Comparison of ENCODE assay signal across 26 mouse cellular contexts in the genomic region with DNA sequence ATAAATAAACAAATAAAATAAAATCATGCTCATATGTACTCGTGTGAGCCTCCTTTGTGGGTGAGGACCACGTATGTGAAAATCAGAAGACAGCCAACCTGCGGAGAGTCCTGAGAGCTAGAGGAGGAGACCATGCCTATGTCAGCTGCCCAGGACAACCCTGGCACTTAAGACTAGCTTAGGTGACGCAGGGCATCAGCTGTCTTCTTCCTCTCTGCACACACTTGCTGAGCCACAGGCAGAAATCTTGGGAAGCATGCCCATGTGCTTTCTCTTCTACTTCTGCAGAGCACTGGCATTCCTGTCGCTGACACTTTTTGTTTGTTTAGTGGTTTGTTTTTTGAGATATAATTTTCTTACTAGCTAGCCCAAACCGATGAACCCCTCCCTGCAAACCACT. TPM values are rescaled to one million over a fixed set of nuclear protein-coding genes. Genes with fewer than 3 reads are reported as not detected.
DNase-seq lines count a peak whose midpoint lies in the region; ATAC-seq lines count a peak whose summit lies in the region.
"Had no signal": no experiment of that assay in that cellular context is flagged by ENCODE, and none has a peak within 500 bp of the region (broad histone marks: within the 10 kb centered on the region; RNA-seq: fewer than 3 reads in every experiment).

No protein-coding gene starts in this region.

- H3K4me2 ChIP-seq in heart, embryonic 13.5 days = no peak overlapping the region
- no peak overlapping the region for H3K4me2 ChIP-seq in forebrain, embryonic 11.5 days (ENCODE audit: low read depth, low read length, severe bottlenecking)
- H3K4me2 ChIP-seq: embryonic facial prominence, embryonic 12.5 days; embryonic facial prominence, embryonic 15.5 days; forebrain, embryonic 12.5 days; forebrain, embryonic 15.5 days; heart, embryonic 11.5 days; hindbrain, embryonic 14.5 days had no signal

- H3K27me3 ChIP-seq in heart, embryonic 13.5 days (replicated peaks) = no peaks in the 10 kb centered on the region
- H3K27me3 ChIP-seq in forebrain, embryonic 11.5 days (ENCODE audit: control insufficient read depth, insufficient read depth, low read length) = no peaks in the 10 kb centered on the region
- H3K27me3 ChIP-seq: embryonic facial prominence, embryonic 12.5 days; embryonic facial prominence, embryonic 15.5 days; forebrain, embryonic 12.5 days; forebrain, embryonic 15.5 days had no signal

- peaks cover 93% of the 10 kb centered on the region for H3K4me1 ChIP-seq in heart, embryonic 13.5 days
- peaks cover 14% of the 10 kb centered on the region; the same call in 1 of the 2 replicates for H3K4me1 ChIP-seq in forebrain, embryonic 11.5 days (replicated peaks; ENCODE audit: control insufficient read depth, insufficient read depth, low read length)

- intact Hi-C loops in gastrocnemius, postnatal 36 days (cut with DNase I) = no loop called here
- intact Hi-C loops in heart, postnatal 36 days (cut with DNase I) = no loop called here
- intact Hi-C loops in heart, postnatal 14 days (cut with DNase I) = no loop called here

- DNase-seq in gastrocnemius, adult 18-20 months (ENCODE audit: low spot score) = peak; percentile 62
- DNase-seq in gastrocnemius, postnatal 36 days = no peak
- DNase-seq in heart, adult 11 months = peak; percentile 89
- DNase-seq in heart, postnatal 36 days = no peak
- DNase-seq in heart, postnatal 14 days = no peak
- no peak for DNase-seq in forebrain, embryonic 11.5 days (ENCODE audit: low spot score)
- DNase-seq: adrenal gland, adult 2 months; adrenal gland, postnatal 14 days; cerebellum, adult 11 months; cerebellum, adult 2 months; cerebellum, adult 9-11 months; cerebellum, postnatal 25 days; heart, postnatal 4 days; kidney, adult 18-20 months; kidney, adult 9 months had no signal

- H3K27ac ChIP-seq in heart, embryonic 13.5 days (replicated peaks) = peak overlapping the region; percentile 76; the same call in 1 of the 2 replicates
- no peak overlapping the region for H3K27ac ChIP-seq in forebrain, embryonic 11.5 days (ENCODE audit: low read depth, low read length)
- H3K27ac ChIP-seq: embryonic facial prominence, embryonic 12.5 days; embryonic facial prominence, embryonic 15.5 days; forebrain, embryonic 12.5 days; forebrain, embryonic 15.5 days; hindbrain, embryonic 14.5 days; hindbrain, postnatal 0 days had no signal

- peaks cover 68% of the 10 kb centered on the region for H3K36me3 ChIP-seq in heart, embryonic 13.5 days
- no peaks in the 10 kb centered on the region; the same call in 1 of the 2 replicates for H3K36me3 ChIP-seq in forebrain, embryonic 11.5 days (ENCODE audit: control insufficient read depth, insufficient read depth, low read length)

- no peak overlapping the region for H3K4me3 ChIP-seq in heart, embryonic 13.5 days
- H3K4me3 ChIP-seq in forebrain, embryonic 11.5 days (ENCODE audit: low read depth, low read length) = no peak overlapping the region
- H3K4me3 ChIP-seq: embryonic facial prominence, embryonic 12.5 days; embryonic facial prominence, embryonic 15.5 days; forebrain, embryonic 12.5 days; forebrain, embryonic 15.5 days had no signal

- WGBS in heart, embryonic 13.5 days = 84% methylated on average over 6 of the region's 6 CpGs
- 93% methylated on average over 6 of the region's 6 CpGs for WGBS in forebrain, embryonic 11.5 days

- ATAC-seq in heart, embryonic 13.5 days (ENCODE audit: extremely low read depth, insufficient number of reproducible peaks, low FRiP score, low TSS enrichment) = no peak
- ATAC-seq in forebrain, embryonic 11.5 days (replicated peaks; ENCODE audit: low FRiP score) = no peak
- ATAC-seq in granulocyte monocyte progenitor cell, adult 5-6 weeks (replicated peaks; ENCODE audit: poor library complexity, severe bottlenecking) = no peak
- ATAC-seq: forebrain, embryonic 15.5 days; hindbrain, postnatal 0 days; inflammation-experienced regulatory T-cells, adult 6 months; intestine, embryonic 16.5 days had no signal

- no peaks in the 10 kb centered on the region for H3K9me3 ChIP-seq in heart, embryonic 13.5 days
- no peaks in the 10 kb centered on the region for H3K9me3 ChIP-seq in forebrain, embryonic 11.5 days (ENCODE audit: control insufficient read depth, low read length)
- H3K9me3 ChIP-seq: embryonic facial prominence, embryonic 12.5 days; embryonic facial prominence, embryonic 15.5 days; forebrain, embryonic 12.5 days; forebrain, embryonic 15.5 days had no signal

- peak overlapping the region; percentile 52 for H3K9ac ChIP-seq in heart, embryonic 13.5 days
- H3K9ac ChIP-seq in forebrain, embryonic 11.5 days (ENCODE audit: low read length) = no peak overlapping the region
- H3K9ac ChIP-seq: embryonic facial prominence, embryonic 12.5 days; embryonic facial prominence, embryonic 15.5 days; forebrain, embryonic 12.5 days; forebrain, embryonic 15.5 days; hindbrain, embryonic 14.5 days had no signal

RNA-seq across cellular contexts. Expression of a gene that starts 6.9 kb away (rescaled TPM):
- total RNA-seq in gastrocnemius, adult 18-20 months (2021) = 1,000 to 10,000 TPM; 1,275 to 1,360 TPM
- 1,000 to 10,000 TPM; 1,200 to 1,249 TPM for total RNA-seq in gastrocnemius, postnatal 36 days (2021)
- total RNA-seq in heart, postnatal 36 days (2021) = 1,000 to 10,000 TPM; 1,078 to 1,194 TPM
- polyA plus RNA-seq in heart, embryonic 13.5 days (2015; fragmentation: Nextera tagmentation; extraction: Ambion mirVana) = 156 and 169 TPM in 2 replicates
- total RNA-seq in heart, postnatal 14 days (2021) = 1,000 to 10,000 TPM; 1,141 to 1,154 TPM
- 2.8 and 4.0 TPM in 2 replicates for polyA plus RNA-seq in forebrain, embryonic 11.5 days (2014; fragmentation: Nextera tagmentation; extraction: Ambion mirVana)
- total RNA-seq in granulocyte monocyte progenitor cell, adult 5-6 weeks (2014; fragmentation: Nextera tagmentation) = 1.2 TPM in 1 of 2 replicates, not detected in the other
- total RNA-seq in granulocyte monocyte progenitor cell, adult 5-6 weeks (2017) = 0.05 and 1.2 TPM in 2 replicates

RNA-seq across cellular contexts. Expression of a gene that starts 7.1 kb away (rescaled TPM):
- total RNA-seq in gastrocnemius, adult 18-20 months (2021) = 100 to 1,000 TPM; 404 to 553 TPM
- total RNA-seq in gastrocnemius, postnatal 36 days (2021) = 100 to 1,000 TPM; 295 to 502 TPM
- 1,000 to 10,000 TPM; 1,077 to 1,160 TPM for total RNA-seq in heart, postnatal 36 days (2021)
- 728 and 793 TPM in 2 replicates for polyA plus RNA-seq in heart, embryonic 13.5 days (2015; fragmentation: Nextera tagmentation; extraction: Ambion mirVana)
- total RNA-seq in heart, postnatal 14 days (2021) = 100 to 1,000 TPM; 728 to 823 TPM
- polyA plus RNA-seq in forebrain, embryonic 11.5 days (2014; fragmentation: Nextera tagmentation; extraction: Ambion mirVana) = 372 and 395 TPM in 2 replicates
- total RNA-seq in granulocyte monocyte progenitor cell, adult 5-6 weeks (2014; fragmentation: Nextera tagmentation) = 226 and 321 TPM in 2 replicates
- 159 and 194 TPM in 2 replicates for total RNA-seq in granulocyte monocyte progenitor cell, adult 5-6 weeks (2017)

Comparison
In these comparisons a context has a peak if more than half of its experiments do, and no peak if none do; other contexts are left out.
1. DNase-seq: peak in gastrocnemius, adult 18-20 months (single experiment) and heart, adult 11 months (single experiment); none in gastrocnemius, postnatal 36 days (0 of 2), heart, postnatal 36 days (0 of 2), heart, postnatal 14 days (0 of 2) and forebrain, embryonic 11.5 days (single experiment).
2. RNA of a gene that starts 6.9 kb away (total RNA-seq): 1,275 to 1,360 TPM in gastrocnemius, adult 18-20 months, 1,200 to 1,249 TPM in gastrocnemius, postnatal 36 days, 1,078 to 1,194 TPM in heart, postnatal 36 days and 1,141 to 1,154 TPM in heart, postnatal 14 days; 0.05 to 1.2 TPM in granulocyte monocyte progenitor cell, adult 5-6 weeks; every median in the first group is over 100 times any median in the second.